Mouse (Mus musculus) myocyte (in vitro differentiated cells): ENCODE measurements around the gene Slc37a3.

Experiments
- CEBPB ChIP-seq: IDR thresholded peaks from 2 replicates; pipeline ENCODE4 v1.6.1; 2011; ENCODE audit warnings: mild to moderate bottlenecking, moderate library complexity; ENCODE audit not compliant: poor library complexity, insufficient read depth, severe bottlenecking
- MAX ChIP-seq: IDR thresholded peaks from one replicate; pipeline ENCODE4 v1.6.1; 2011; ENCODE audit warnings: low read depth, mild to moderate bottlenecking, control low read depth
- MYOD1 ChIP-seq, 3 experiments: IDR thresholded peaks; one replicate each; pipeline ENCODE4 v1.6.1; 2011; ENCODE audit warnings: control low read depth in 2 of 3, low read depth in 2 of 3, mild to moderate bottlenecking in 2 of 3, moderate library complexity in 1 of 3; ENCODE audit not compliant: insufficient read length in 2 of 3, control insufficient read depth in 1 of 3
- MYOG ChIP-seq, 3 experiments: IDR thresholded peaks; one replicate each; pipeline ENCODE4 v1.6.1; 2011; ENCODE audit warnings: control low read depth in 2 of 3, low read depth in 2 of 3, mild to moderate bottlenecking in 2 of 3; ENCODE audit not compliant: insufficient read length in 2 of 3, control insufficient read depth in 1 of 3, insufficient read depth in 1 of 3
- POLR2A ChIP-seq: IDR thresholded peaks from one replicate; pipeline ENCODE4 v1.6.1; 2011; ENCODE audit warnings: low read depth, mild to moderate bottlenecking, control low read depth, moderate library complexity; ENCODE audit not compliant: insufficient read length
- POLR2AphosphoS2 ChIP-seq: IDR thresholded peaks from one replicate; pipeline ENCODE4 v1.6.1; 2011; ENCODE audit warnings: low read depth, control low read depth; ENCODE audit not compliant: insufficient read length
- REST ChIP-seq: IDR thresholded peaks from one replicate; pipeline ENCODE4 v1.6.1; 2011; ENCODE audit warnings: mild to moderate bottlenecking, control low read depth, moderate library complexity; ENCODE audit not compliant: insufficient read depth, insufficient read length
- TCF12 ChIP-seq: IDR thresholded peaks from one replicate; pipeline ENCODE4 v1.6.1; 2011; ENCODE audit warnings: mild to moderate bottlenecking, control low read depth; ENCODE audit not compliant: poor library complexity, insufficient read depth, severe bottlenecking
- USF1 ChIP-seq: IDR thresholded peaks from one replicate; pipeline ENCODE4 v1.6.1; 2011; ENCODE audit warnings: low read depth, mild to moderate bottlenecking, control low read depth, moderate library complexity

GRCm38 (mm10) chr6:39341798-39342197 lies 35.7 kb downstream of the Slc37a3 start:
- TF ChIP-seq USF1 (no peak), POLR2AphosphoS2 (no peak), POLR2A (no peak), MYOD1 (IDR thresholded peaks at IDR 0.05; ENCODE audit: control insufficient read depth in 1 of 3, insufficient read length in 2 of 3, low read depth in 2 of 3) (no peak), TCF12 (no peak), MAX (no peak), MYOG (IDR thresholded peaks at IDR 0.05; ENCODE audit: control insufficient read depth in 1 of 3, insufficient read depth in 1 of 3, insufficient read length in 2 of 3, low read depth in 2 of 3) (no peak), CEBPB (no peak), REST (no peak)
